Mouse (Mus musculus) liver, adult 2 months (tissue): ENCODE data around the gene Htra3. TPM values are rescaled to one million over a fixed set of nuclear protein-coding genes. Genes with fewer than 3 reads are reported as not detected.

ENCODE experiments used
- DNase-seq: peaks from one replicate; pipeline ENCODE4 v3.0.0-alpha.2; 2011; ENCODE audit warnings: low read depth, low spot score; ENCODE audit errors: extremely low read depth
- H3K27ac ChIP-seq: fragments of 200-500 bp; replicated peaks from 2 replicates; pipeline ENCODE4 v1.5.1; 2012; ENCODE audit warnings: low read depth, mild to moderate bottlenecking, control low read depth, inconsistent platforms, low read length; ENCODE audit not compliant: insufficient read depth
- H3K27me3 ChIP-seq: fragments of 200-500 bp; 2 replicates; pipeline ENCODE4 v1.6.1; 2012; ENCODE audit warnings: mild to moderate bottlenecking, moderate library complexity, low read length, inconsistent platforms; ENCODE audit not compliant: control insufficient read depth, insufficient read depth
- H3K36me3 ChIP-seq: fragments of 200-500 bp; 2 replicates; pipeline ENCODE4 v1.6.1; 2012; ENCODE audit warnings: low read length, inconsistent platforms; ENCODE audit not compliant: control insufficient read depth, insufficient read depth
- H3K4me1 ChIP-seq: fragments of 200-500 bp; 2 replicates; pipeline ENCODE4 v1.6.1; 2011; ENCODE audit warnings: low read length; ENCODE audit not compliant: control insufficient read depth, insufficient read depth
- H3K4me3 ChIP-seq: fragments of 200-500 bp; 2 replicates; pipeline ENCODE4 v1.5.1; 2011; ENCODE audit warnings: low read depth, mild to moderate bottlenecking, control low read depth, low read length, moderate library complexity; ENCODE audit not compliant: insufficient read depth
- H3K79me2 ChIP-seq: fragments of 200-500 bp; 2 replicates; pipeline ENCODE4 v1.6.1; 2012; ENCODE audit warnings: inconsistent platforms, mild to moderate bottlenecking, low read length, moderate library complexity; ENCODE audit not compliant: control insufficient read depth, insufficient read depth
- H3K9ac ChIP-seq: fragments of 200-500 bp; 2 replicates; pipeline ENCODE4 v1.6.1; 2012; ENCODE audit warnings: low read depth, mild to moderate bottlenecking, control low read depth, inconsistent platforms, low read length
- CTCF ChIP-seq: fragments of 200-500 bp; IDR thresholded peaks from 2 replicates; pipeline ENCODE4 v1.5.1; 2011; ENCODE audit warnings: low read depth, low read length, control low read depth
- POLR2A ChIP-seq: fragments of 200-500 bp; IDR thresholded peaks from 2 replicates; pipeline ENCODE4 v1.6.1; 2011; ENCODE audit warnings: low read length, control low read depth; ENCODE audit not compliant: insufficient read depth; ENCODE audit errors: extremely low read depth
- WGBS: fragments of 180-500 bp; shearing (Covaris S2); methylation state at CpG from one replicate; pipeline ENCODE4 v1.1.7; 2018; 5-methylcytosine and 5-hydroxymethylcytosine counted together
- polyA plus RNA-seq: library from polyadenylated mRNA; depleted of rRNA; stranded (reverse); fragments of >200 nt; gene quantifications from 2 replicates; pipeline ENCODE4 v1.2.3, GENCODE M21; 2012
- total RNA-seq: library from RNA; depleted of rRNA; stranded (reverse); fragments of >200 nt; gene quantifications from 2 replicates; pipeline ENCODE4 v1.2.3, GENCODE M21; 2014

The Htra3 gene
- total and polyA plus RNA-seq, 2 experiments, result 0.83 to 0.97 TPM

DNA sequence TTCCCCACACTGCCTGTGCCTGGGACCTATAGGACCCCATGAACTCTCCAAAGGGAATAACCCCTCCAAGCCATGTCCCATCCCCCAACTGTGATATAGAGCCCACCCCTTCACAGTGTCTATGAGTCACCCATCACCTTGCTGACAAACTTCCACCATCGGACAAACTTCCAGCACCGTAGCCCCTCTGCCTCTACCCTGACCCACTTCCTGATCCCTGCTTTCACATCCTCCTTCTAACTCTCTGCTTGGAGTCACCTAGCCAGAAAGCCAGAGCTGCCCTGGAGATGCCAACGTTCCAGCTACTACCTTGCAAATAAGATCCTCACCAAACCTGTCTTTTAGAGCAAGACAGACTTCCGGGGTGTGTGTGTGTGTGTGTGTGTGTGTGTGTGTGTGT lies 14.1 kb upstream of the Htra3 start:
- H3K79me2 ChIP-seq, result no peaks in the 10 kb centered on the region
- no peak overlapping the region for H3K27ac ChIP-seq
- WGBS, result 76% methylated on average over 4 of the region's 4 CpGs
- H3K27me3 ChIP-seq, result no peaks in the 10 kb centered on the region
- H3K4me3 ChIP-seq, result no peak overlapping the region
- H3K36me3 ChIP-seq, result no peaks in the 10 kb centered on the region
- no peaks in the 10 kb centered on the region for H3K4me1 ChIP-seq
- H3K9ac ChIP-seq, result no peak overlapping the region
- TF ChIP-seq POLR2A (no peak), CTCF (no peak)
- DNase-seq, result no peak

DNA sequence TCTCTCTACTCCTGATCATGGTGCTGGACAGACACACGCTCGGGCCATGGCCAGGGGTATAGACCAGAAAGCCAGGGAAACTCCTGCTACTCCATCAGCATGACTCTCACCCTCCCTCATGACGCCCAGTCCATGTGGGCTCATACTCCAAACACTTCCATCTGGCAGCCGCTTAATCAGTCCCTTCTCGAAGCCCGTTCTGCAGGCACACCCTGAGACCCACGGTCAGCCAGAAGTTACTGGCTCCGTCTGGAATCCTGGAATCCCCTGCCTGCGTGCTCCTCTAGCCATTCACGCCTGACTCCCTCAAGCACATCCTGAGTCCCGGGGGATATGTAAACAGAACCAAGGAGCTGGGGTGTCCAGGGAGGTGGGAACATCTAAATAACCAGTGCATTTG lies 11.7 kb upstream of the Htra3 start:
- no peak overlapping the region for H3K27ac ChIP-seq
- no peak for DNase-seq
- no peaks in the 10 kb centered on the region for H3K4me1 ChIP-seq
- H3K4me3 ChIP-seq, result no peak overlapping the region
- no peak for TF ChIP-seq POLR2A
- no peaks in the 10 kb centered on the region for H3K36me3 ChIP-seq
- H3K9ac ChIP-seq, result no peak overlapping the region
- 59% methylated on average over 11 of the region's 11 CpGs for WGBS
- no peaks in the 10 kb centered on the region for H3K79me2 ChIP-seq
- no peaks in the 10 kb centered on the region for H3K27me3 ChIP-seq

DNA sequence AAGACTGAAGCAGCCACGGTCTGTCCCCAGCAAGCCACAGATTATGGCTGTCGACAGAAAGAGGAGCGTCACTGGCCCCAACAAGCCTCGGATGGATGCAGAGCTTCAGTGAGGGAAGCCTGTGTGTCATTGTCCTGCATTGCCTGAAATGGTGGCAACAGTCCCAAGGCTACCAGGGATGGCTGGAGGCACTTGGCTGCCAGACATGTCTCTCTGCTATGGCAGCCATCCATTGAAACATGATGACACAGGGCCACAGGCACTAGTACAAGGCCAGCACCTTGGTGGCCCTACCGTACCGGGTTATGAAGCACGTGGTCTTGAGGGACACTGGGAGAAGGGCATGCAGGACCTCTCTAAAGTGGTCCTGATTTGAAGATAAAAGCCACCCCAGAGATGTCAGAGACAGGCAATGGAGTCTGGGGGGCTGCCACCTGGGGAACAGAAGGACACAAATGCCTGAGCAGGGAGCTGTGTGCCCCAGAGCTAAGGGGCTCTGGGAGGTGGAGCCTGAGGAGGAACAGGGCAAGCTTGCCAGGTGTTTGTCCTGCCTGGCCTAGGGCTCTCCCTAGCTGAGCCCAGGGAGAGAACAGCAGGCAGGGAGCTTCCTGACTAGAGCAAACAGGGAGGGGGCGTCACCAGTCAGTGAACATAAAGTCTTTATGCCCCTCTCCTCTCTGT lies 11.0 kb upstream of the Htra3 start:
- Histone ChIP-seq H3K27me3 (no peaks in the 10 kb centered on the region), H3K36me3 (no peaks in the 10 kb centered on the region), H3K9ac (no peak overlapping the region), H3K27ac (no peak overlapping the region), H3K4me1 (no peaks in the 10 kb centered on the region), H3K79me2 (no peaks in the 10 kb centered on the region), H3K4me3 (no peak overlapping the region)
- TF ChIP-seq POLR2A (no peak), CTCF (no peak)
- peak; percentile 86 for DNase-seq
- WGBS, result 40% methylated on average over 8 of the region's 8 CpGs

DNA sequence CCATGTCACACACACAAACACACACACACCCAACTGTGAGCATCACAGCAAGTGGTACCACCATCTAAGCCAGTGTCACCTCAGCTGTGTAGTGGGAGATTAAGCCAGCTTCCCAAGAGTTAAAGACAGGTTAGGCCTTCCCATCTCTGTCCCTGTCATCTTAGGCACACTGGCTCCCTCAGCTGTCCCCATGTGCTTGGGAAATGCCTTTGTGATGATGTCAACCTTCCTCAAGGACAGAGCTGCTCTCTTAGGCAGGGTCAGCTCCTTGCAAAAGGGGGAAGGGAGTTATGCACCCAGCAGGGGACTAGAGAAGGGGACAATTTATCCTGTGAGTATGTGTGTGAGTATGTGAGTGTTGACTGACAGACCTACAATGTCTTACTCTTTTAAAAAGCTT lies 9.8 kb upstream of the Htra3 start:
- Histone ChIP-seq H3K9ac (no peak overlapping the region), H3K79me2 (no peaks in the 10 kb centered on the region), H3K4me3 (no peak overlapping the region), H3K27me3 (no peaks in the 10 kb centered on the region), H3K36me3 (no peaks in the 10 kb centered on the region), H3K4me1 (no peaks in the 10 kb centered on the region), H3K27ac (no peak overlapping the region)
- no peak for DNase-seq
- no peak for TF ChIP-seq CTCF
- TF ChIP-seq POLR2A, result no peak

DNA sequence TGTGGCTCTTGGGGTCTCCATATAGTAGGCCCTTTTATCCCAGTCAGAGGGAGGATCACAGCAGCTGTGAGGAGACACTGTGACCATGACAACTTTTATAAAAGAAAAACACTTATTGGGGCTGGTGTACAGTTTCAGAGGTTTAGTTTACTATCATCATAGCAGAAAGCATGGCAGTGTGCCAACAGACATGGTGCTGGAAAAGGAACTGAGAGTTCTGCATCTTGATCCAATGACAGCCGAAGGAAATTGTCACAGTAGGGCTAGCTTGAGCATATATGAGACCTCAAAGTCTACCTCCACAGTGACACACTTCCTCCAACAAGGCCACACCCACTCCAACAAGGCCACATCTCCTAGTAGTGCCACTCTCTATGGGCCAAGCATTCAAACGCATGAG lies 9.3 kb upstream of the Htra3 start:
- Histone ChIP-seq H3K79me2 (no peaks in the 10 kb centered on the region), H3K27ac (no peak overlapping the region), H3K4me1 (no peaks in the 10 kb centered on the region), H3K4me3 (no peak overlapping the region), H3K27me3 (no peaks in the 10 kb centered on the region), H3K9ac (no peak overlapping the region), H3K36me3 (no peaks in the 10 kb centered on the region)
- 83% methylated on average over 2 of the region's 2 CpGs for WGBS
- TF ChIP-seq CTCF (no peak), POLR2A (no peak)
- peak; percentile 12 for DNase-seq

DNA sequence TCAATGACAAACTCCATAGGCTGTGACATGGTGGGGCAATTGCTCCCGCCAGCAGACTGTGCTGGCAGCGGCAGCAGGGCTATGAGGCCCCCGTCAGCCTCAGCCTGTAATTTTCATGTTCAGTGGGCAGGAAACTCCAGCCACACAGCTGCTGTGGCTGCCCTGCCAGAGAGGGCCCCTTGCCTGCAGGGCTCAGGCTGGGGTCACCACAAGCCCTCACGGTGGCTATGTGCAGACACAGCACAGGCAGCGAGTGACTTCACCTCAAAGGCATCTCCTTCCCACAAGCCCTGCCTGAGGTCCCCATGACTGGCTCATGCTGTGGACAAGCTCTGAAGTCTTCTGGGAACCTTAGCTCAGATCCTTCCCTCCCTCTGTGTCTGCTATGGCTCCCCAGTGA lies 7.5 kb upstream of the Htra3 start:
- no peak for DNase-seq
- Histone ChIP-seq H3K4me3 (no peak overlapping the region), H3K27ac (no peak overlapping the region), H3K36me3 (no peaks in the 10 kb centered on the region), H3K27me3 (no peaks in the 10 kb centered on the region), H3K4me1 (no peaks in the 10 kb centered on the region), H3K9ac (no peak overlapping the region), H3K79me2 (no peaks in the 10 kb centered on the region)
- TF ChIP-seq POLR2A, result no peak
- no peak for TF ChIP-seq CTCF
- WGBS, result 79% methylated on average over 5 of the region's 5 CpGs
